Mouse (Mus musculus) hindbrain, embryonic 11.5 days (tissue): ENCODE measurements around the gene Col23a1. TPM values are rescaled to one million over a fixed set of nuclear protein-coding genes. Genes with fewer than 3 reads are reported as not detected.

ENCODE experiments used
- ATAC-seq: fragments of 200-750 bp; cut with Nextera tagmentation; 2 replicates; pipeline ENCODE4 v1.8.0; 2017; ENCODE audit warnings: mild to moderate bottlenecking, moderate TSS enrichment, moderate library complexity; ENCODE audit not compliant: low FRiP score
- DNase-seq: peaks from one replicate; pipeline ENCODE4 v3.0.0-alpha.2; 2015; ENCODE audit warnings: low spot score
- H3K27ac ChIP-seq: fragments of 300-500 bp; sonication (generic); 2 replicates; pipeline ENCODE4 v1.5.1; 2014; ENCODE audit warnings: mild to moderate bottlenecking, low read depth, low read length
- H3K27me3 ChIP-seq: fragments of 300-500 bp; sonication (generic); 2 replicates; pipeline ENCODE4 v1.6.1; 2014; ENCODE audit warnings: mild to moderate bottlenecking, low read length, moderate library complexity, mixed read lengths; ENCODE audit not compliant: control insufficient read depth, insufficient read depth
- H3K36me3 ChIP-seq: fragments of 300-500 bp; sonication (generic); 2 replicates; pipeline ENCODE4 v1.6.1; 2014; ENCODE audit warnings: mild to moderate bottlenecking, low read length, moderate library complexity, mixed read lengths; ENCODE audit not compliant: control insufficient read depth, insufficient read depth
- H3K4me1 ChIP-seq: fragments of 300-500 bp; sonication (generic); replicated peaks from 2 replicates; pipeline ENCODE4 v1.6.1; 2014; ENCODE audit warnings: low read length, mixed read lengths; ENCODE audit not compliant: control insufficient read depth, insufficient read depth
- H3K4me2 ChIP-seq: fragments of 300-500 bp; sonication (generic); replicated peaks from 2 replicates; pipeline ENCODE4 v1.6.1; 2014; ENCODE audit warnings: mild to moderate bottlenecking, low read depth, low read length
- H3K4me3 ChIP-seq: fragments of 300-500 bp; sonication (generic); 2 replicates; pipeline ENCODE4 v1.5.1; 2014; ENCODE audit warnings: low read depth, low read length
- H3K9ac ChIP-seq: fragments of 300-500 bp; sonication (generic); 2 replicates; pipeline ENCODE4 v1.6.1; 2014; ENCODE audit warnings: low read depth, low read length
- H3K9me3 ChIP-seq: fragments of 300-500 bp; sonication (generic); 2 replicates; pipeline ENCODE4 v1.6.1; 2016; ENCODE audit warnings: low read length; ENCODE audit not compliant: control insufficient read depth
- WGBS: fragments of 180-500 bp; shearing (Covaris S2); extraction: QIAGEN DNeasy Blood & Tissue Kit; methylation state at CpG from one replicate; pipeline ENCODE4 v1.1.7; 2014; 5-methylcytosine and 5-hydroxymethylcytosine counted together
- polyA plus RNA-seq: library from polyadenylated mRNA; unstranded; fragments of >200 nt; fragmentation: Nextera tagmentation; extraction: Ambion mirVana; gene quantifications from 2 replicates; pipeline ENCODE4 v1.2.1, GENCODE M21; 2014

Gene Col23a1
- polyA plus RNA-seq, 1 experiment from 2014 or later, result 9.7 TPM

- ATAC-seq (no peak), DNase-seq (no peak)
- Histone ChIP-seq H3K9ac (no peak overlapping the region), H3K36me3 (no peaks in the 10 kb centered on the region), H3K27me3 (no peaks in the 10 kb centered on the region), H3K27ac (no peak overlapping the region), H3K4me1 (no peaks in the 10 kb centered on the region), H3K4me2 (no peak overlapping the region), H3K9me3 (no peaks in the 10 kb centered on the region), H3K4me3 (no peak overlapping the region)
- 87% methylated on average over 8 of the region's 8 CpGs for WGBS
These were observed 22.1 kb downstream of the Col23a1 start for GRCm38 (mm10) chr11:51311846-51312245.

GRCm38 (mm10) chr11:51315991-51316810 lies 26.5 kb downstream of the Col23a1 start:
- 80% methylated on average over 7 of the region's 7 CpGs for WGBS
- H3K27me3 ChIP-seq, result no peaks in the 10 kb centered on the region

GRCm38 (mm10) chr11:51320609-51321008 lies 30.9 kb downstream of the Col23a1 start:
- no peaks in the 10 kb centered on the region for H3K9me3 ChIP-seq
- no peaks in the 10 kb centered on the region for H3K27me3 ChIP-seq
- H3K4me3 ChIP-seq, result no peak overlapping the region
- no peaks in the 10 kb centered on the region for H3K36me3 ChIP-seq
- ATAC-seq (no peak), DNase-seq (no peak)
- no peak overlapping the region for H3K4me2 ChIP-seq
- H3K27ac ChIP-seq, result no peak overlapping the region
- H3K4me1 ChIP-seq, result no peaks in the 10 kb centered on the region
- no peak overlapping the region for H3K9ac ChIP-seq

More at GRCm38 (mm10) chr11:51315991-51316810, 26.5 kb downstream of the Col23a1 start:
- H3K9me3 ChIP-seq, result no peaks in the 10 kb centered on the region
- H3K4me1 ChIP-seq, result no peaks in the 10 kb centered on the region
- no peak for ATAC-seq
- no peak overlapping the region for H3K9ac ChIP-seq
- no peaks in the 10 kb centered on the region for H3K36me3 ChIP-seq
- H3K4me3 ChIP-seq, result no peak overlapping the region
- H3K4me2 ChIP-seq, result no peak overlapping the region
- DNase-seq, result no peak
- no peak overlapping the region for H3K27ac ChIP-seq

DNA sequence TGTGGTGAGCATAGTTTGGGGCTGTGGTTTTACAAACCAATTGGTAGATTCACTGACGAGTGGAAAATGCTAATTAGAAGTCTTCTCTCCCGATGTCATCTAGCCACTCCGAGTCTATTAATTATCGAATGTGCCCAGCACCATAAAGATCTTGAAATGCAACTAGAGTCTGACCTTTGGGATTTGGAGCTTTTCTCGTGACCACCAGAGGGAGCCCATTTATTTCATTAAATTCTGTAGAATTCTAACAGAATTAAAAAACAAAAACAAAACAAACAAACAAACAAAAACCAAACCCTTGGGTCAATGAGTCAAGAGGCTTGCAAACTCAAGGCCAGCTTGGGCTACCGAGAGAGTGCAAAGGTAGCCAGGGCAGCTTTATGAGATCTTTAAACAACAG lies 37.2 kb downstream of the Col23a1 start:
- H3K27me3 ChIP-seq, result no peaks in the 10 kb centered on the region
- WGBS, result 70% methylated on average over 6 of the region's 6 CpGs
- H3K9ac ChIP-seq, result no peak overlapping the region
- ATAC-seq (no peak), DNase-seq (no peak)
- H3K9me3 ChIP-seq, result no peaks in the 10 kb centered on the region
- H3K4me1 ChIP-seq, result no peaks in the 10 kb centered on the region
- H3K4me3 ChIP-seq, result no peak overlapping the region
- no peak overlapping the region for H3K4me2 ChIP-seq
- H3K27ac ChIP-seq, result no peak overlapping the region
- no peaks in the 10 kb centered on the region for H3K36me3 ChIP-seq

DNA sequence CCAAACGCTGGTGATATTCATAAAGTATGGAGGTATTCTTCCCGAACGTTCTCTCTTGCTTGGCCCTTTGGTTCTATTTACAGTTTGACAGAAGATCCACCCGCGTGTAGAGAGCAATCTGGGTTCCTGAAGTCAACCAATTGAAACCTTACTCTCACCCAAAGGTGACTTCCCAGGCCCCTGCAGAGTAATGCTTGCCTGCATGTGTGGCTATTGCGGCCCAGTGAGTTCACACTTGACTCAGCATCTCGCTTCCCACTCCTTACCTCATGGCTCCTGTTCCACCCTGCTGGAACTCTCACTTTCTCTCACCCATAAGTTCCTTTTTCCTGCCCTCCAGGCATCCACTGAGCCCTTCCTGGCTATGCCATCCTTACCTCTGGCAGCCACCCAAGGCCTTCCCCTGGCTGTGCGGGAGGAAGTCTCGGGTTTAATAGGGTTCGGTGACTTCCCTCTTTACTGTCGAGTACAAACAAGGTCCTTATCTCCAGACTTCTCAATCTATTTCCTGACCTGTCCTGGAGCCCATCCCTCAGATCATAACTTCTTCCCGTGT lies 38.7 kb downstream of the Col23a1 start:
- Histone ChIP-seq H3K4me1 (no peaks in the 10 kb centered on the region), H3K4me2 (no peak overlapping the region), H3K27ac (no peak overlapping the region), H3K36me3 (no peaks in the 10 kb centered on the region), H3K9ac (no peak overlapping the region), H3K27me3 (no peaks in the 10 kb centered on the region), H3K9me3 (no peaks in the 10 kb centered on the region), H3K4me3 (no peak overlapping the region)
- WGBS, result 94% methylated on average over 12 of the region's 12 CpGs
- DNase-seq (no peak), ATAC-seq (no peak)

DNA sequence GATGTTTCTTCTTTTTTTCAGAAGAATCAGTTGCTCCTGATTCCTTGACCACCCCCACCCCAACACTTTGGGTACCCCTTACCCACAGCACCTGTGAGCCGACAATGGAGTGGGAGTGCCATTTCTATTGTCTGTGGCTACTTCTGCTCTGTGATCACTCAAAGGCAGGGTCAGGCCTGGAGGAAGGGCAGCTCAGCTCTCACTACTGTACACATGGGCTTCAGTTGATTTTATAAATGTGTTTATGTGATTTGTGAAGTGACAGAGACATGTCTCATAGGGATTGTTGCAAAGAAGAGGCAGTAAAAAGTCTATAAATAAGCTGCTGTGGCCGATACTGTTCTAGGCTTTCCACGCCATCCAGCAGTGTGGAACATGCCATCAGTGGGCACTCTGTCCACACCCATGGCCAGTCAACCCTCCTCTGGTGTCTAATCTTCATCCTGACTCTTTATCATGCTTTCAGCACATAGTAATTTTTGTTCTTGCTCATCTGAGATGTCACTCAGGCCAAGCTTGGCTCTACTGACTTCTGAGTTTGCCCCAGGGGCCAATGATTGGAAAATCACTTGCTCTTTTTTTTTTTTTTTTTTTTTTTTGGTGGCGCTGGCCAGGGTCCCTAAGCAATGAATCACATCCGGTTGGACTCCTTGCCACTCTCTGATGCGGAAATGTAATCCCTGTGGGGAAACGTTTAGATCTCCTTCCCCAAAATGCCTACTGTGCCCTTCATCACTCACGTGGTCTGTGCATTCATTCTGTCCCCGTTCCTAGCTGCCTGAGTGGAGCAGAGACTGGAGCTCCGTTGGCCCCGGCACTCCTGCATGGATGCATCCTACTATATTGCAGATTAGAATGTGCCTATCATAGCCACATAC lies 40.4 kb downstream of the Col23a1 start:
- no peak overlapping the region for H3K9ac ChIP-seq
- no peaks in the 10 kb centered on the region for H3K27me3 ChIP-seq
- H3K9me3 ChIP-seq, result no peaks in the 10 kb centered on the region
- no peaks in the 10 kb centered on the region for H3K4me1 ChIP-seq
- ATAC-seq, result no peak
- H3K4me2 ChIP-seq, result no peak overlapping the region
- H3K27ac ChIP-seq, result no peak overlapping the region
- no peak for DNase-seq
- H3K4me3 ChIP-seq, result no peak overlapping the region
- 85% methylated on average over 11 of the region's 11 CpGs for WGBS
- no peaks in the 10 kb centered on the region for H3K36me3 ChIP-seq

DNA sequence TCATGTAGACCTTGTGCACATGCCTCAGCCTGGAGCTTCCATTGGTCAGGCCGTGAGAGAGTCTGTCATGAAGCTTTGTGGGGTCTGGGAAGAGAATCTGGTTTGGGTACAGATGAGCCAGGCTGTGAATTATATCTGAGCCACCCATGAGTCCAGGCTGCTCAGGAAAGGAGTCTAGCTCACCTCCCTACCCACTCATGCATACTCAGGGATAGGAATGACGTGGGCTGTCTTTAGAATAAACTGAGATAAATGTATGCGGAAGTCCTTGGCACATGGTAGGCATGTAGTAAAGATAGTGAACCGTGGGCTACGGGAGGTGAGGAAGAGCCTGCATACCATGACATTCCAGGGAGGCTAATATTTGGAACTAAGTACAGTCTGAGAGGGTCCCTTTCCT lies 44.3 kb downstream of the Col23a1 start:
- Histone ChIP-seq H3K4me2 (no peak overlapping the region), H3K9me3 (no peaks in the 10 kb centered on the region), H3K4me1 (no peaks in the 10 kb centered on the region), H3K36me3 (no peaks in the 10 kb centered on the region), H3K27me3 (no peaks in the 10 kb centered on the region), H3K27ac (no peak overlapping the region), H3K9ac (no peak overlapping the region), H3K4me3 (no peak overlapping the region)
- 84% methylated on average over 5 of the region's 5 CpGs for WGBS
- no peak for ATAC-seq
- no peak for DNase-seq

- no peak overlapping the region for H3K4me3 ChIP-seq
- no peak overlapping the region for H3K4me2 ChIP-seq
- no peak overlapping the region for H3K27ac ChIP-seq
- 92% methylated on average over 6 of the region's 6 CpGs for WGBS
- no peak overlapping the region for H3K9ac ChIP-seq
- H3K4me1 ChIP-seq, result no peaks in the 10 kb centered on the region
- H3K27me3 ChIP-seq, result no peaks in the 10 kb centered on the region
- H3K36me3 ChIP-seq, result no peaks in the 10 kb centered on the region
- ATAC-seq, result no peak
- no peaks in the 10 kb centered on the region for H3K9me3 ChIP-seq
- DNase-seq, result no peak
These were observed 47.9 kb downstream of the Col23a1 start for GRCm38 (mm10) chr11:51337585-51337984.
